Mouse (Mus musculus): Measurements from ENCODE around the gene Slc9a4.
"Not testable (repeated sequence)": the region's sequence is repeated elsewhere in the genome, so short reads cannot be mapped to it uniquely, and the experiment has no call there.

Gene Slc9a4

GRCm38 (mm10) chr1:40579784-40580183, at the start of gene Slc9a4:
Slc9a4 (plus strand) TSS chr1:40580081.
- peak; percentile 30 for DNase-seq

GRCm38 (mm10) chr1:40537577-40537976, 42.3 kb upstream of the Slc9a4 start:
- DNase-seq = no peak

GRCm38 (mm10) chr1:40544650-40545049, 35.2 kb upstream of the Slc9a4 start:
- DNase-seq = no peak

GRCm38 (mm10) chr1:40546645-40547044, 33.2 kb upstream of the Slc9a4 start:
- DNase-seq = no peak

GRCm38 (mm10) chr1:40547064-40547572, 32.8 kb upstream of the Slc9a4 start:
- DNase-seq = no peak

GRCm38 (mm10) chr1:40547762-40548161, 32.1 kb upstream of the Slc9a4 start:
- DNase-seq = no peak

- DNase-seq = no peak
These were observed 10.5 kb upstream of the Slc9a4 start for GRCm38 (mm10) chr1:40569374-40569773.

GRCm38 (mm10) chr1:40580269-40580668, 388 bp downstream of the Slc9a4 start:
- no peak for DNase-seq

- DNase-seq = no peak
These were observed 6.9 kb downstream of the Slc9a4 start for GRCm38 (mm10) chr1:40586776-40587175.

- no peak for DNase-seq
These were observed 11.1 kb downstream of the Slc9a4 start for GRCm38 (mm10) chr1:40590931-40591330.

GRCm38 (mm10) chr1:40597822-40598221, 17.9 kb downstream of the Slc9a4 start:
- DNase-seq = no peak

- DNase-seq = not testable (repeated sequence)
These were observed 19.8 kb downstream of the Slc9a4 start for GRCm38 (mm10) chr1:40599661-40600060.

- no peak for DNase-seq
These were observed 20.8 kb downstream of the Slc9a4 start for GRCm38 (mm10) chr1:40600394-40601327.

- no peak for DNase-seq
These were observed 21.6 kb downstream of the Slc9a4 start for GRCm38 (mm10) chr1:40601461-40601860.

GRCm38 (mm10) chr1:40613219-40613618, 33.3 kb downstream of the Slc9a4 start:
- DNase-seq = no peak

- DNase-seq = peak; percentile 11
These were observed 39.2 kb downstream of the Slc9a4 start for GRCm38 (mm10) chr1:40619093-40619492.

- DNase-seq = no peak
These were observed 40.0 kb downstream of the Slc9a4 start for GRCm38 (mm10) chr1:40619871-40620270.

- no peak for DNase-seq
These were observed 45.1 kb downstream of the Slc9a4 start for GRCm38 (mm10) chr1:40624954-40625353.

GRCm38 (mm10) chr1:40626954-40627353, 47.1 kb downstream of the Slc9a4 start:
- DNase-seq = no peak

- DNase-seq = no peak
These were observed 48.6 kb downstream of the Slc9a4 start for GRCm38 (mm10) chr1:40628443-40628842.

- peak; percentile 20 for DNase-seq
These were observed 52.7 kb downstream of the Slc9a4 start for GRCm38 (mm10) chr1:40632407-40633062.

GRCm38 (mm10) chr1:40634608-40635007, 54.7 kb downstream of the Slc9a4 start:
- no peak for DNase-seq

- DNase-seq = no peak
These were observed 68.4 kb downstream of the Slc9a4 start for GRCm38 (mm10) chr1:40648234-40648633.

Data from kidney, adult 11 months (tissue).